Mouse (Mus musculus): ENCODE measurements around the gene Maip1.

GRCm38 (mm10) chr1:57394051-57394450 lies 12.1 kb upstream of the Maip1 start:
- TF ChIP-seq GATA1 (IDR thresholded peaks at IDR 0.05; ENCODE audit: borderline replicate concordance, low read length) (no peak), FLI1 (IDR thresholded peaks at IDR 0.05; ENCODE audit: low read length) (no peak)

Data from megakaryocyte, embryonic 14.5 days (primary cell).